Mouse (Mus musculus): ENCODE results near the gene Noc3l. TPM values are rescaled to one million over a fixed set of nuclear protein-coding genes. Genes with fewer than 3 reads are reported as not detected.

Noc3l gene
- polyA plus RNA-seq, 1 experiment from 2014 or later: 5.5 TPM

GRCm38 (mm10) chr19:38750192-38750591 lies 68.8 kb downstream of the Noc3l start:
- Histone ChIP-seq H3K4me2 (no peak overlapping the region), H3K4me3 (no peak overlapping the region), H3K9ac (no peak overlapping the region), H3K4me1 (replicated peaks) (no peaks in the 10 kb centered on the region), H3K27me3 (no peaks in the 10 kb centered on the region), H3K9me3 (no peaks in the 10 kb centered on the region), H3K27ac (replicated peaks) (no peak overlapping the region), H3K36me3 (no peaks in the 10 kb centered on the region)
- WGBS: 60% methylated on average over 4 of the region's 4 CpGs
- ATAC-seq (ENCODE audit: low read depth): no peak

DNA sequence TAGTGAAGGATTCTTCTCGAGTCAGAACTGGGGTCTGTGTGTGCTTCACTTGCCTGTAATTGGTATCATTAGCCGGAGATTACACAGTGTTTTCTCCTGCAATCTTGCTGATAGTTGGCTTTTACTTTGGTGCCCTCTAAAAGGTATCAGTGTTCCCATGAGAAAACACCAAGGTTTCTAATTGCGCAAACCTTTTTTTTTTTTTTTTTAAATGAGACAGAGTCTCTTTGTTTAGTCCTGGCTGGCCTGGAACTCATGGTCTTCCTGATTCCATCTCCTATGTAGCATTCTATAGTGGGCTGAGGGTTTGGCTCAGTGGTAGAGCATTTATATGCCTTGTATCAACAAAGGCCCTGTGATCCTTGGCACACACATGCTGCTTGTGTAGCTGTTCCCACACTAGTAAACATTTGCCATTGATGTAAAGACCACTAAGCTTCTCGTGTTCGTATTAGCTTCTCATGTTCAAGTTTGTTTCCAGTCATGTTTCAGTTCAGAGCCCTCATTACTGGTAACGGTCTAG lies 72.5 kb downstream of the Noc3l start:
- no peaks in the 10 kb centered on the region for H3K4me1 ChIP-seq (replicated peaks)
- H3K36me3 ChIP-seq: no peaks in the 10 kb centered on the region
- 63% methylated on average over 6 of the region's 6 CpGs for WGBS
- H3K9ac ChIP-seq: no peak overlapping the region
- no peak for ATAC-seq (ENCODE audit: low read depth)
- no peak overlapping the region for H3K4me3 ChIP-seq
- H3K4me2 ChIP-seq: no peak overlapping the region
- no peaks in the 10 kb centered on the region for H3K9me3 ChIP-seq
- no peaks in the 10 kb centered on the region for H3K27me3 ChIP-seq
- H3K27ac ChIP-seq (replicated peaks): no peak overlapping the region

GRCm38 (mm10) chr19:38745810-38746491 lies 73.1 kb downstream of the Noc3l start:
- Histone ChIP-seq H3K9ac (no peak overlapping the region), H3K4me2 (no peak overlapping the region), H3K4me1 (replicated peaks) (no peaks in the 10 kb centered on the region), H3K9me3 (no peaks in the 10 kb centered on the region), H3K27me3 (no peaks in the 10 kb centered on the region), H3K36me3 (no peaks in the 10 kb centered on the region), H3K27ac (replicated peaks) (no peak overlapping the region), H3K4me3 (no peak overlapping the region)
- 79% methylated on average over 10 of the region's 10 CpGs for WGBS
- ATAC-seq (ENCODE audit: low read depth): no peak

DNA sequence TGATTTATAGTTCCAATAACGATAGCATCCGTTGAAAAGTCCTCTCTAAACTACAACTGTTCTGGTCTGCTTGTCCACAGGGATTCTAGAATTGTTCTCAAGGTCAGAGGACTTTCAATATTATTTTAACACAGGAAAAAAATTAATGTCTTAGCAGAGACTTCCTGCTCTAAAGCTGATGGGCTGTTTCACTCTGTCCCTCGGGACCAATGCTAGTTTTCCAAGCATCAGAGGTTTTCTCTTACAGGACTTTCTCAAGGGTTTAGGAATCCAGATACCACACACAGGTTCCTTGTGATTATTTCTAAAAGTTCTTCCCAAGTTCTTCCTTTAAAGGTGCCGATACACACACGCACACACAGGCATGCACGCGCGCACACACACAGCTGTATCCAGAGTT lies 74.5 kb downstream of the Noc3l start:
- no peak overlapping the region for H3K9ac ChIP-seq
- WGBS: 83% methylated on average over 8 of the region's 8 CpGs
- H3K4me3 ChIP-seq: no peak overlapping the region
- no peak overlapping the region for H3K27ac ChIP-seq (replicated peaks)
- H3K27me3 ChIP-seq: no peaks in the 10 kb centered on the region
- H3K4me1 ChIP-seq (replicated peaks): no peaks in the 10 kb centered on the region
- no peak for ATAC-seq (ENCODE audit: low read depth)
- H3K9me3 ChIP-seq: no peaks in the 10 kb centered on the region
- H3K36me3 ChIP-seq: no peaks in the 10 kb centered on the region
- H3K4me2 ChIP-seq: no peak overlapping the region

Other genes starting within 250 kb of the Noc3l start
- 5.1 and 5.5 TPM in 2 replicates for gene Tbc1d12, start 17.3 kb upstream of the Noc3l start, polyA plus RNA-seq (2015; fragmentation: Nextera tagmentation; extraction: Ambion mirVana)
- 11.0 and 12.9 TPM in 2 replicates for gene Hells, start 111.7 kb upstream of the Noc3l start, polyA plus RNA-seq (2015; fragmentation: Nextera tagmentation; extraction: Ambion mirVana)
- not detected in 2 replicates for gene Cyp2c55, start 187.8 kb upstream of the Noc3l start, polyA plus RNA-seq (2015; fragmentation: Nextera tagmentation; extraction: Ambion mirVana)
- gene Cyp2c65, start 241.8 kb upstream of the Noc3l start, polyA plus RNA-seq (2015; fragmentation: Nextera tagmentation; extraction: Ambion mirVana): 0.13 TPM in 1 of 2 replicates, not detected in the other